Mouse (Mus musculus): ENCODE data around the gene Pkd1l3.

GRCm38 (mm10) chr8:109673596-109673995 is 59.3 kb downstream of the Pkd1l3 start:
- TF ChIP-seq CTCF (IDR thresholded peaks at IDR 0.05; ENCODE audit: borderline replicate concordance, insufficient read depth, low read depth, low read length): no peak
- no peak for TF ChIP-seq POLR2A (IDR thresholded peaks at IDR 0.05; ENCODE audit: borderline replicate concordance, insufficient read depth, low read length)
